Mouse (Mus musculus) embryonic stem cell, embryonic (primary cell): ENCODE measurements at regions not wholly inside any gene's neighbourhood (a gene's known extent, or its start where the extent isn't known, plus 50 kb on each side); places are given as distances from the start of the nearest gene placed in this dataset.

ENCODE experiments used
- CTCF ChIA-PET, 4 experiments: fragments of 300-600 bp in 2 of 4; fragments of 350-600 bp in 2 of 4; sonication (Branson Sonifier 250); formaldehyde crosslinking; loops; one replicate each; lab custom pipeline; 2022; ENCODE audit warnings: inconsistent platforms in 2 of 4; lab: Charles Lee
- POLR2A ChIA-PET, 4 experiments: fragments of 300-600 bp in 2 of 4; fragments of 350-600 bp in 2 of 4; sonication (Branson Sonifier 250); formaldehyde crosslinking; loops; one replicate each; lab custom pipeline; 2022; ENCODE audit warnings: antibody characterized with exemption in 4 of 4, inconsistent platforms in 1 of 4; lab: Charles Lee

DNA sequence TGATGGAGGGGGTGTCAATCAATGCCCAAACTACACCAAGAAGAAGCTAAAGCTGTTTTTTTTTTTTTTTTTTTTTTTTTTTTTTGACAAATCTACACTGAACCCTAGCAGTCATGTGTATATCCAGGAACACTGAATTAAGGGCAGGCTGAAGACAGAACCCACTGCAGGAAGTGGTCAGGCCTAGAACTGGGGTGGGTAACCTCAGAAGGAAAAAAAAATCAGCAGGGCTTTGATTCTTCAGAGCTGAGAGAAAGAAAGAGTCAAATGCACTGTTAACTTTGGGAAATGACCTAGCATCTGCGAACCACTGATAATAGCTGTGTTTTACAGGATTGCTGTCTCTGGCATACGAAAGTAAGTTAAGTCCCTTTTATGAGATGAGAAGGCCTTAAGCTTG, 78.3 kb upstream of the Mast4 start:
- ChIA-PET POLR2A (interaction anchor here in 1 of 4 experiments (0.6 kb wide), 1 partner anchor 76 kb away, joined by 3 read pairs; no protein-coding TSS in a partner anchor), CTCF (no interaction called here)

DNA sequence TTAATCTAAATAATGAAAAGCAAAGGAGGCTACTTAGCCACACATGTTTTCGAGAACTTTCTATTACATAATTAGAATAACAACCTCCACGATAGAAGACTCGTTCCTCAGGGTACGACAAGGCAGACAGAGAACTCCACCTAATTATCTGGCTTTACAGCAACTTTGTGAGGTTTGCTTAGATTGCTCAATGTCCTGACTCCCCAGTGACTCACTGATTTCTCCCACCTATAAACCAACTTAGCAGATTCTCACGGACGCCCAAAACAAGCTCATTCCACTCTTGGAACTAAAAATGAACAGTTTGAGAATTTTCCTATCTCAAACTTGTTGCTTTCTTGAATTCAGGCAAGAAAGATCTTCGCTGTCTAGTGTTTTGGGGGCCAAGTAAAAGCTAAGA, 75.0 kb upstream of the Mast4 start:
- POLR2A ChIA-PET: interaction anchor here in 2 of 4 experiments (1.5 to 1.9 kb wide), 2 partner anchors 9 to 11 kb away, joined by 4 read pairs; no protein-coding TSS in a partner anchor
- CTCF ChIA-PET: interaction anchor here in 1 of 4 experiments (0.5 to 0.6 kb wide), 2 partner anchors 65 to 1424 kb away, joined by 3 read pairs; no protein-coding TSS in a partner anchor

DNA sequence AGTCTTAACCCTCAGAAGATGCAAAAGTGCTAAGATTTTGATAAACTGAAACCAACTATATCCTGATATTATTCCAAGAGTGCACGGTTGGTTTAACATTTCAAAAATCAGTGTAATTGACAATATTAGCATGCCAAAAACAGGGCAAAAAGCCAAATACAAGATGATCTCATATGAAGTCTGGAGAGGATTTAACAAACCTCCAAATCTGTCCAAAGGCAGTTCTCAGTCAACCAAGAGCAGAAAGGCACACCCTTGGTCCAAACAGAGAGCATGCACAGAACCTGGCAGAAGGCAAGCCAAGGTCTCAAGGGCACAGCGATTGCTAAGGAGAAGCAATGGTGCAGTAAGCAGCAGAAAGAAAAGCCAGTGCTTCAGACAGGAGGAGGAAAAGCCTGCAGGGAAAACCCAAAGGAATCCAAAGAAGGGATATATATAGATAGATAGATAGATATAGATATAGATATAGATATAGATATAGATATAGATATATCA, 62.3 kb upstream of the Mast4 start:
- POLR2A ChIA-PET: no interaction called here
- CTCF ChIA-PET: no interaction called here

DNA sequence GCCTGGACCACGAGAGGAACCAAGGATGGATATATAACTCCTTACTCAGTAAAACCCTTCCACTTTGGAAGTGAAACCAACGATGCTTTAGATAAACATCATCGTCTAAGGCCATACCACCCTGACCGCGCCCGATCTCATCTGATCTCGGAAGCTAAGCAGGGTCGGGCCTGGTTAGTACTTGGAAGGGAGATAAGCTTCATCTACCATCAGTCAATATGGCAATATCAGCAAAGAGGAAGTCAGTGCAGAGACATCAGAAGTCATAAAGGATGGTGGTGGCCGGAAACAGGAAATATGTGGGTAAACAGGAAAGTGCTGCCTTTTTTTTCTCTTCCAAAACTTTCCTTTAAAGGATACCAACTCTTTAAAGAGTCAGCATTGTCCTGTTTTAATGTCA, 61.8 kb upstream of the Mast4 start:
- CTCF ChIA-PET: no interaction called here
- POLR2A ChIA-PET: interaction anchor here in 1 of 4 experiments (1.1 kb wide), 1 partner anchor 49 kb away, joined by 3 read pairs; no protein-coding TSS in a partner anchor

DNA sequence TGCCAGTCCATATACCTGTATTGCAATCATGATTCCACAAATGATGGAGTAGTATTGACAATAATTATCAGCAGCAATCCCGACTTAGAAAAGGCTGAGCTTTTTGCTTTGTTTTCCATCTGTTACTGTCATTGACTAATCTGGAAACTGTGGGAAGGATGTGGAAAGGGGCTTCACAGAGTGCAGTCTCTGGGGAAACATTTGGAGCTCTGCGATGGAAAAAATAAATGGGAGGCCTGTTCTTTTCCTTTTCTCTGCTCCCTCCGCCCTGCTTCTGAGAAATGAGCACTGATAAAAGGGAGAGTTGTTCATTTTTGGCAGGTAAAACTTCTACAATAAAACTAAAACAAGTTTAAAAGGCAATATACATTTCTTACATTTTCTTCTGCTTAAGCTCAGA, 58.3 kb upstream of the Mast4 start:
- POLR2A ChIA-PET: no interaction called here
- CTCF ChIA-PET: no interaction called here

DNA sequence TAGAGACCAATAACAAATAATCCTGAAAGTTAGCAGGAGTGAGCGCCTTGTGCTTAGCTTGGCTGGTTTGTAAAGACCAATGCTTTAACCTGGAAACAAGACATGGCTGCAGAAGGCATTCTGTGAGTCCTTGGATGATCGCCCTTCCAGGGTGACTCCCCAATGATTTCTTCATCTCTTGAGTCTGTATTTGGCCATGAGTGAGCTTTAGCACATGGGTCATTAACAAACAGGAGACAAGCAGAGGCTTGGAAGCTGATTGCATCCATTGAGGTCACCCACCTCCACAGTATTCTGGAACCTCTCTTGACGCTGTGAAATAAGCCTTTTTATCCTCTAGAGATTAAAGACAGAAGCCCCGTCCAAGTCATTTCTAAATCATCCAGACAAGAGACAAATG, 57.1 kb upstream of the Mast4 start:
- ChIA-PET POLR2A (no interaction called here), CTCF (no interaction called here)

DNA sequence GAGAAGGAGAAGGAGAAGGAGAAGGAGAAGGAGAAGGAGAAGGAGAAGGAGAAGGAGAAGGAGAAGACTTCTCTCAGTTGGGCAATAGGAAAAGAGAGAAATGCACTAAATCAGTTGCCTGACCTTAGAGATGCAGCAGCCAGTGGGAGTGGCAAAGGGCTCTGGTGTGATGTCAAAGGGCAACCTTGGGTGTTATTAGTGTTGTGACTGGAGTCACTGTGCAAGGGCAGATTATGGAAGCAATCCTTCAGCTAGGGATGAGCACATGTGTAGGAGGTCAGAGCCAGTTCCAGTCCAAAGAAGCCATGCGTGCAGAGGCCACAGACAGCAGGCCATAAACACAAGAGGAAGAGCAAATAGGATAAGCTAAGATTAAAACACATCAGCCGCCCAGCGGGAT, 56.7 kb upstream of the Mast4 start:
- CTCF ChIA-PET: no interaction called here
- POLR2A ChIA-PET: no interaction called here

DNA sequence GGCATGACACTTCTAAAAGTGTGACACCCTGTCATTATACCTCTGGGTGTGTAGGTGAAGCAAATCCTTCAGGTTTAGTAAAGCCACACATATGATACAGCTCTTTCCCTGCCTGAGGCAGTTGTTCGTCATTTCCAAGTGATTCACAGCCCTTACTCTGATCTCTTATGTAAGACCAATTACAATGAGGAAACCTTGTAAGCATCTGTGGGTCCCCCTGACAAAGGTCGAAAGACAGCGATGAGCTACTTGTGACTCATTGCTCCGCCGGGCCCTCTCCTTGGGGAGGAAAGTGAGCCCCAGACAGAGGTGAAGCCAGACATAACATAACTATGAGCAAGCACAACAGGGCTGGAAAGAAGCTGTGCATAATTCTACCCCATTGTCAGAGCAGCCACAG, 52.7 kb upstream of the Mast4 start:
- POLR2A ChIA-PET: no interaction called here
- CTCF ChIA-PET: no interaction called here
